Comparison of ENCODE assay signal across 10 mouse cellular contexts in the genomic region with DNA sequence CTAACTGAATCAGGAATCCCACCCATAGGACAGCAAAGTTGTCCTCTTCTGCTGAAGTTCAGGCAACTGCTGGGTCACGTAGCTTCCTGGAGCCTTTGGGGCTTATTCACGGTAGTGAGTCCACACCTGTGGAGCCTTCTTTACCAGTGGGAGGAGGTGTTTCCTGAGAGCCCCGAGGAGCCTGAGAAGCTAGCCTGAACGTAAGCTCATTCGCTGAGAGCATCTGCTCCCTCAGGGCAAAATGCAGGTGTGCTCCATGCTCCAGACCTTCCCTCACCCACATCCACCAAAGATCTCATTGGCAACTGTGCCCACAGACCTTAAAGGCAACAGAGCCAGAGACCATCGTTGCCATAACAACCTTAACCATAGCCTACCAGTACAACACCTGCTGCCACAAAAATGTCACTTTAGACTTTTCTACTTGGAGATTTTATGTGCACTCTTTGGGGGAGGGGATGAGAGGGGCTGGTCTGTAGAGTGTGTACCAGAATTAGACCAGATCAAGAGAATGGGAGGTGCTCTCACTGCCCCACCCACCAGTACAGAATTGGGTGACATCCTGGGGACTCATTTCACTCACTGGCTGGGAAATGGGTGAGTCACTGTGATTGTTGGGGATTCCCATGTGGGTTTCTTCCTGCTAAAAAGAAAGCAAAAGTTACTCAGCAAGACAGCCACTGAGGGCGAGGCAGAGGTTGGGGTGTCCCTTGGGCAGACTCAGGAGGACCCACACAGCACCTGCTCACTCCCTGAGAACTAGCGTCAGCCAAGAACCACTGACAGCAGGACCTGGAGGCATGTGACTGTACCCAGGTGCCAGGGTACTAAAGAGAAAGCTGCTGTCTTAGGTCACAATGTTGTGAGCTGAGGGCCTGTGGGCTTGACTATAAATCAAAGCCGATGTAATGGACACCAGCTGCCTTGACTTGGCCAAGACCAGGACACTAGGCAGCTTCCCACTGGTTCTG. TPM values are rescaled to one million over a fixed set of nuclear protein-coding genes. Genes with fewer than 3 reads are reported as not detected.
DNase-seq lines count a peak whose midpoint lies in the region; ATAC-seq and TF ChIP-seq lines count a peak whose summit lies in the region.
"Had no signal": no experiment of that assay in that cellular context is flagged by ENCODE, and none has a peak within 500 bp of the region (broad histone marks: within the 10 kb centered on the region; RNA-seq: fewer than 3 reads in every experiment).

No protein-coding gene starts in this region.

- H3K27me3 ChIP-seq in Patski: no peaks in the 10 kb centered on the region
- H3K27me3 ChIP-seq in forebrain, embryonic 13.5 days: no peaks in the 10 kb centered on the region

- in situ Hi-C loops in Patski (cut with MboI; ENCODE audit: low pct_unique_long_range_greater_than_20kb): no loop called here

- H3K4me2 ChIP-seq in forebrain, embryonic 13.5 days: no peak overlapping the region
- H3K4me2 ChIP-seq: lung, embryonic 14.5 days had no signal

- peaks cover 10% of the 10 kb centered on the region for H3K4me1 ChIP-seq in forebrain, embryonic 13.5 days

- H3K36me3 ChIP-seq in forebrain, embryonic 13.5 days (ENCODE audit: poor library complexity, severe bottlenecking): no peaks in the 10 kb centered on the region

- no peaks in the 10 kb centered on the region for H3K9me3 ChIP-seq in forebrain, embryonic 13.5 days (replicated peaks)

- ATAC-seq in Patski: no peak
- ATAC-seq in forebrain, embryonic 13.5 days: no peak

- 79% methylated on average over 9 of the region's 9 CpGs for WGBS in forebrain, embryonic 13.5 days

- no peak for TF ChIP-seq CTCF in Patski (IDR thresholded peaks at IDR 0.05)

- DNase-seq in spleen, adult 12 weeks (ENCODE audit: low spot score): peak; percentile 17
- DNase-seq in spleen, postnatal 14 days (ENCODE audit: low spot score in 2 of 2): no peak
- DNase-seq in Patski (ENCODE audit: low read depth, low spot score): peak; percentile 77
- peak; percentile 86 to 88 for DNase-seq in natural killer cell, adult 2 months (ENCODE audit: low spot score in 2 of 2)
- DNase-seq in lung, postnatal 4 days: no peak
- DNase-seq in adrenal gland, adult 18-20 months (ENCODE audit: low spot score in 2 of 2): no peak
- DNase-seq: cerebellum, postnatal 25 days; kidney, postnatal 10 days; lung, embryonic 14.5 days had no signal

- CTCF ChIA-PET in Patski (lab: Charles Lee): interaction anchor here (1.1 to 5.7 kb wide), 6 partner anchors 9 to 50 kb away, joined by 4 to 35 read pairs (median 4); partner anchors contain the start of gene Edf1

- POLR2A ChIA-PET in Patski (lab: Charles Lee): interaction anchor here (0.9 kb wide), 1 partner anchor 45 kb away, joined by 3 read pairs; no protein-coding TSS in a partner anchor

- H3K27ac ChIP-seq in forebrain, embryonic 13.5 days: no peak overlapping the region

- no peak overlapping the region for H3K9ac ChIP-seq in forebrain, embryonic 13.5 days
- H3K9ac ChIP-seq: lung, embryonic 14.5 days had no signal

- no peak overlapping the region for H3K4me3 ChIP-seq in forebrain, embryonic 13.5 days

RNA-seq across cellular contexts. Expression of gene Traf2, which starts 2.6 kb away (rescaled TPM):
- 30.4 TPM for polyA plus RNA-seq in Patski (2021)
- polyA plus RNA-seq in forebrain, embryonic 13.5 days (2015; fragmentation: Nextera tagmentation; extraction: Ambion mirVana): 30.9 and 33.3 TPM in 2 replicates
- total RNA-seq in adrenal gland, adult 18-20 months (2021): 10 to 100 TPM; 32.5 to 32.6 TPM

RNA-seq across cellular contexts. Expression of gene Edf1, which starts 8.3 kb away (rescaled TPM):
- 285 TPM for polyA plus RNA-seq in Patski (2021)
- 383 and 401 TPM in 2 replicates for polyA plus RNA-seq in forebrain, embryonic 13.5 days (2015; fragmentation: Nextera tagmentation; extraction: Ambion mirVana)
- total RNA-seq in adrenal gland, adult 18-20 months (2021): 100 to 1,000 TPM; 302 to 308 TPM

RNA-seq across cellular contexts. Expression of gene Mamdc4, which starts 25.3 kb away (rescaled TPM):
- polyA plus RNA-seq in Patski (2021): 15.4 TPM
- polyA plus RNA-seq in forebrain, embryonic 13.5 days (2015; fragmentation: Nextera tagmentation; extraction: Ambion mirVana): 3.1 and 4.2 TPM in 2 replicates
- 1 to 10 TPM; 3.4 to 4.4 TPM for total RNA-seq in adrenal gland, adult 18-20 months (2021)

RNA-seq across cellular contexts. Expression of gene Phpt1, which starts 25.7 kb away (rescaled TPM):
- 139 TPM for polyA plus RNA-seq in Patski (2021)
- polyA plus RNA-seq in forebrain, embryonic 13.5 days (2015; fragmentation: Nextera tagmentation; extraction: Ambion mirVana): 179 and 189 TPM in 2 replicates
- total RNA-seq in adrenal gland, adult 18-20 months (2021): 10 to 100 TPM; 49.4 to 69.5 TPM

RNA-seq across cellular contexts. Expression of gene Ajm1, which starts 32.3 kb away (rescaled TPM):
- polyA plus RNA-seq in Patski (2021): 4.0 TPM
- polyA plus RNA-seq in forebrain, embryonic 13.5 days (2015; fragmentation: Nextera tagmentation; extraction: Ambion mirVana): 2.2 and 3.4 TPM in 2 replicates
- 1 to 10 TPM; 1.5 to 1.7 TPM for total RNA-seq in adrenal gland, adult 18-20 months (2021)
- polyA plus RNA-seq: lung, embryonic 14.5 days had no signal

Comparison
In these comparisons a context has a peak if more than half of its experiments do, and no peak if none do; other contexts are left out.
1. DNase-seq: peak in spleen, adult 12 weeks (single experiment), Patski (single experiment) and natural killer cell, adult 2 months (2 of 2); none in spleen, postnatal 14 days (0 of 2), lung, postnatal 4 days (0 of 2) and adrenal gland, adult 18-20 months (0 of 2).